Mouse (Mus musculus): ENCODE results near the gene Sbk2. TPM values are rescaled to one million over a fixed set of nuclear protein-coding genes. Genes with fewer than 3 reads are reported as not detected.

Gene Sbk2
- polyA plus RNA-seq, 1 experiment from 2014 or later = not detected

GRCm38 (mm10) chr7:4919971-4920370 lies 44.2 kb downstream of the Sbk2 start:
- no peak overlapping the region for H3K4me2 ChIP-seq (ENCODE audit: low read depth, low read length)
- WGBS = 90% methylated on average over 21 of the region's 21 CpGs
- no peaks in the 10 kb centered on the region for H3K9me3 ChIP-seq (ENCODE audit: control insufficient read depth, low read length)
- H3K9ac ChIP-seq (replicated peaks; ENCODE audit: low read depth, low read length) = no peak overlapping the region
- peaks cover 21% of the 10 kb centered on the region for H3K36me3 ChIP-seq (ENCODE audit: control insufficient read depth, insufficient read depth, low read length)
- ATAC-seq (ENCODE audit: low read depth) = no peak
- H3K27ac ChIP-seq (ENCODE audit: low read depth, low read length) = no peak overlapping the region
- peaks cover 36% of the 10 kb centered on the region for H3K4me1 ChIP-seq (ENCODE audit: control insufficient read depth, insufficient read depth, low read length)
- H3K27me3 ChIP-seq (ENCODE audit: control insufficient read depth, insufficient read depth, low read length) = no peaks in the 10 kb centered on the region
- no peak overlapping the region for H3K4me3 ChIP-seq (ENCODE audit: low read depth, low read length)

DNA sequence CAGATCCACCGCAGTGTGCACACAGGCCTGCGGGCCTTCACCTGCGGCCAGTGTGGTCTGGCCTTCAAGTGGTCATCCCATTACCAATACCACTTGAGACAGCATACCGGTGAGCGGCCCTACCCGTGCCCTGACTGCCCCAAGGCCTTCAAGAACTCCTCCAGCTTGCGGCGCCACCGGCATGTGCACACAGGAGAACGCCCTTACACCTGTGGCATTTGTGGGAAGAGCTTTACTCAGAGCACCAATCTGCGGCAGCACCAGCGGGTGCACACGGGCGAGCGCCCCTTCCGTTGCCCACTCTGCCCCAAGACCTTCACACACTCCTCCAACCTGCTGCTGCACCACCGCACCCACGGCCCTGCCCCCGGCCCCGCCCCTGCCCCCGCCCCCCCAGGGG lies 45.1 kb downstream of the Sbk2 start:
- peaks cover 32% of the 10 kb centered on the region for H3K4me1 ChIP-seq (ENCODE audit: control insufficient read depth, insufficient read depth, low read length)

GRCm38 (mm10) chr7:4918681-4919080 lies 45.5 kb downstream of the Sbk2 start:
- Histone ChIP-seq H3K4me2 (ENCODE audit: low read depth, low read length) (no peak overlapping the region), H3K4me3 (ENCODE audit: low read depth, low read length) (no peak overlapping the region), H3K36me3 (ENCODE audit: control insufficient read depth, insufficient read depth, low read length) (peaks cover 21% of the 10 kb centered on the region), H3K27me3 (ENCODE audit: control insufficient read depth, insufficient read depth, low read length) (no peaks in the 10 kb centered on the region), H3K9me3 (ENCODE audit: control insufficient read depth, low read length) (no peaks in the 10 kb centered on the region), H3K9ac (replicated peaks; ENCODE audit: low read depth, low read length) (no peak overlapping the region), H3K27ac (ENCODE audit: low read depth, low read length) (no peak overlapping the region), H3K4me1 (ENCODE audit: control insufficient read depth, insufficient read depth, low read length) (peaks cover 28% of the 10 kb centered on the region)
- WGBS = 98% methylated on average over 15 of the region's 15 CpGs
- ATAC-seq (ENCODE audit: low read depth) = no peak

More for the DNA sequence above, 45.1 kb downstream of the Sbk2 start:
- no peak for ATAC-seq (ENCODE audit: low read depth)
- 90% methylated on average over 18 of the region's 21 CpGs for WGBS
- Histone ChIP-seq H3K9ac (replicated peaks; ENCODE audit: low read depth, low read length) (no peak overlapping the region), H3K4me2 (ENCODE audit: low read depth, low read length) (no peak overlapping the region), H3K9me3 (ENCODE audit: control insufficient read depth, low read length) (no peaks in the 10 kb centered on the region), H3K4me3 (ENCODE audit: low read depth, low read length) (no peak overlapping the region), H3K27me3 (ENCODE audit: control insufficient read depth, insufficient read depth, low read length) (no peaks in the 10 kb centered on the region), H3K36me3 (ENCODE audit: control insufficient read depth, insufficient read depth, low read length) (peaks cover 21% of the 10 kb centered on the region), H3K27ac (ENCODE audit: low read depth, low read length) (no peak overlapping the region)

- H3K9me3 ChIP-seq (ENCODE audit: control insufficient read depth, low read length) = no peaks in the 10 kb centered on the region
- ATAC-seq (ENCODE audit: low read depth) = no peak
- 97% methylated on average over 2 of the region's 2 CpGs for WGBS
- peaks cover 21% of the 10 kb centered on the region for H3K4me1 ChIP-seq (ENCODE audit: control insufficient read depth, insufficient read depth, low read length)
- no peak overlapping the region for H3K4me3 ChIP-seq (ENCODE audit: low read depth, low read length)
- H3K36me3 ChIP-seq (ENCODE audit: control insufficient read depth, insufficient read depth, low read length) = peaks cover 21% of the 10 kb centered on the region
- H3K27ac ChIP-seq (ENCODE audit: low read depth, low read length) = no peak overlapping the region
- no peak overlapping the region for H3K4me2 ChIP-seq (ENCODE audit: low read depth, low read length)
- no peaks in the 10 kb centered on the region for H3K27me3 ChIP-seq (ENCODE audit: control insufficient read depth, insufficient read depth, low read length)
- 0 out of 2 replicates have a peak overlapping the region, but pooled peaks have one; percentile 87 for H3K9ac ChIP-seq (replicated peaks; ENCODE audit: low read depth, low read length)
Observed at GRCm38 (mm10) chr7:4917494-4917893, 46.7 kb downstream of the Sbk2 start.

- H3K27me3 ChIP-seq (ENCODE audit: control insufficient read depth, insufficient read depth, low read length) = no peaks in the 10 kb centered on the region
- peak overlapping the region; percentile 86 for H3K4me2 ChIP-seq (ENCODE audit: low read depth, low read length)
- 6% methylated on average over 14 of the region's 14 CpGs for WGBS
Observed at GRCm38 (mm10) chr7:4915669-4916416, 48.4 kb downstream of the Sbk2 start.

DNA sequence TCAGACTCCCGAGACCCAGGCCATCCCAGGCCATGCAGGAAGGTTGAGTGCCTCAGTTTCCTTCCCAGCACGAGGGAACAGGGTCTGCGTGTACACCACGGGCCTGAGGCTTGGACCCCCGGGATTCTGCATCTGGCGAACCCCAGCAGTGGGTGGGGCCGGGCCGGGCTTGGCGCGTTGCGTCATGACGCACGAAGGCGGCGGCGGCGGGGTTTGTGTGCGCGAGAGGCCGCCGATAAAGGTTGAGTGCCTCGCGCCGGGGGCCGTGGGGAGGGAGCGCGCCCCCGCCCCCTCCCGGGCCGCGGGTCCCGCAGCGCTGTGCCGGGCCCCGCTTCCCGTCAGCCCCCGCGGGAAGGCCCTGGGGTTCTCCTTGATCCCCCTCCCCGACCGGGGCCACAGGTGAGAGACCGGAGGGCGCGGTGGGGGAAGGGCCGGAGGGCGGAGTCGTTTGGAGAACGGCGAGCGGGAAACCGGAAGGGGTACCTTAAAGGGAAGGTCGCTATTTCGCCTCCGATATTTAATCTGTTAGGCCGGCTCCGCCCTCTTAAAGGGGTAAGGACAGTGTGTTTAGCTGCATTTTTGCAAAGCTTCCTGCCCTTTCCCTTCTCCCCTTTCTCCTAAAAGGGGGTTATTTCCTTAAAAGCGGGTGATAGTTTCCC lies 49.1 kb downstream of the Sbk2 start, which contains the start of gene Zfp628:
Gene Zfp628 (plus strand): TSS at position 211 of the 659 bp plus-strand sequence.
- Histone ChIP-seq H3K9ac (replicated peaks; ENCODE audit: low read depth, low read length) (peak within 1 kb of the TSS; percentile 87), H3K27me3 (ENCODE audit: control insufficient read depth, insufficient read depth, low read length) (no peaks in the 10 kb centered on the region), H3K9me3 (ENCODE audit: control insufficient read depth, low read length) (no peaks in the 10 kb centered on the region), H3K36me3 (ENCODE audit: control insufficient read depth, insufficient read depth, low read length) (peaks cover 13% of the 10 kb centered on the region), H3K27ac (ENCODE audit: low read depth, low read length) (peak within 1 kb of the TSS; percentile 99), H3K4me2 (ENCODE audit: low read depth, low read length) (peak within 1 kb of the TSS; percentile 86), H3K4me3 (ENCODE audit: low read depth, low read length) (peak within 1 kb of the TSS; percentile 69), H3K4me1 (ENCODE audit: control insufficient read depth, insufficient read depth, low read length) (peaks cover 12% of the 10 kb centered on the region)
- under 1% methylated on average over 44 of the region's 56 CpGs for WGBS
- ATAC-seq (ENCODE audit: low read depth) = peak; percentile 88

More at GRCm38 (mm10) chr7:4915669-4916416, 48.4 kb downstream of the Sbk2 start:
- Histone ChIP-seq H3K4me1 (ENCODE audit: control insufficient read depth, insufficient read depth, low read length) (peaks cover 12% of the 10 kb centered on the region), H3K4me3 (ENCODE audit: low read depth, low read length) (peak overlapping the region; percentile 69), H3K9ac (replicated peaks; ENCODE audit: low read depth, low read length) (peak overlapping the region; percentile 87), H3K36me3 (ENCODE audit: control insufficient read depth, insufficient read depth, low read length) (peaks cover 20% of the 10 kb centered on the region), H3K27ac (ENCODE audit: low read depth, low read length) (peak overlapping the region; percentile 99), H3K9me3 (ENCODE audit: control insufficient read depth, low read length) (no peaks in the 10 kb centered on the region)
- ATAC-seq (ENCODE audit: low read depth) = peak; percentile 75

- H3K9me3 ChIP-seq (ENCODE audit: control insufficient read depth, low read length) = no peaks in the 10 kb centered on the region
- H3K4me2 ChIP-seq (ENCODE audit: low read depth, low read length) = no peak overlapping the region
- no peaks in the 10 kb centered on the region for H3K36me3 ChIP-seq (ENCODE audit: control insufficient read depth, insufficient read depth, low read length)
- 64% methylated on average over 5 of the region's 5 CpGs for WGBS
- H3K27ac ChIP-seq (ENCODE audit: low read depth, low read length) = no peak overlapping the region
- H3K4me3 ChIP-seq (ENCODE audit: low read depth, low read length) = no peak overlapping the region
- H3K27me3 ChIP-seq (ENCODE audit: control insufficient read depth, insufficient read depth, low read length) = no peaks in the 10 kb centered on the region
- H3K4me1 ChIP-seq (ENCODE audit: control insufficient read depth, insufficient read depth, low read length) = peaks cover 12% of the 10 kb centered on the region
- no peak overlapping the region for H3K9ac ChIP-seq (replicated peaks; ENCODE audit: low read depth, low read length)
- no peak for ATAC-seq (ENCODE audit: low read depth)
Observed at GRCm38 (mm10) chr7:4912248-4912647, 52.0 kb downstream of the Sbk2 start.

DNA sequence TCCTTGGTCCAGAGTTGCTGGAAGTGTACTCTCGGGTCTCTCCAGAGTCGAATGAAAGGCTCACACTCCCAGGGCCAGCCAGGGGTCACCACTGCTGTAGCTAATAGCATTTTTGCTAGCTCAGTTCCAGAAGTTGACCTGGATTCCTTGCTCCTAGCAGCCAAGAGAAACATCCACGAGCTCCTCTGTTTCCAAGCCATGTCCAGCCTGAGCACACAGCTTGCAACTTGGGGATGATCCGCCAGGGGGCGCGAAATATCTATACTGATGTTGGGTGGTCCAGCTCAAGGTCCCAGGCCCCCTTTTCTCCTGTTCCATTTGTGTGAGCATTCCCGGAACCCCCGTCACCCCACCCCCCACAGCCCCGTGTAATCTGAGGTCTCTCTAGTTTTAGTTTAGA lies 52.6 kb downstream of the Sbk2 start:
- ATAC-seq (ENCODE audit: low read depth) = no peak
- Histone ChIP-seq H3K4me2 (ENCODE audit: low read depth, low read length) (no peak overlapping the region), H3K4me3 (ENCODE audit: low read depth, low read length) (no peak overlapping the region), H3K27ac (ENCODE audit: low read depth, low read length) (no peak overlapping the region), H3K36me3 (ENCODE audit: control insufficient read depth, insufficient read depth, low read length) (no peaks in the 10 kb centered on the region), H3K27me3 (ENCODE audit: control insufficient read depth, insufficient read depth, low read length) (no peaks in the 10 kb centered on the region), H3K9ac (replicated peaks; ENCODE audit: low read depth, low read length) (no peak overlapping the region), H3K9me3 (ENCODE audit: control insufficient read depth, low read length) (no peaks in the 10 kb centered on the region), H3K4me1 (ENCODE audit: control insufficient read depth, insufficient read depth, low read length) (peaks cover 6% of the 10 kb centered on the region)
- WGBS = 47% methylated on average over 9 of the region's 9 CpGs

DNA sequence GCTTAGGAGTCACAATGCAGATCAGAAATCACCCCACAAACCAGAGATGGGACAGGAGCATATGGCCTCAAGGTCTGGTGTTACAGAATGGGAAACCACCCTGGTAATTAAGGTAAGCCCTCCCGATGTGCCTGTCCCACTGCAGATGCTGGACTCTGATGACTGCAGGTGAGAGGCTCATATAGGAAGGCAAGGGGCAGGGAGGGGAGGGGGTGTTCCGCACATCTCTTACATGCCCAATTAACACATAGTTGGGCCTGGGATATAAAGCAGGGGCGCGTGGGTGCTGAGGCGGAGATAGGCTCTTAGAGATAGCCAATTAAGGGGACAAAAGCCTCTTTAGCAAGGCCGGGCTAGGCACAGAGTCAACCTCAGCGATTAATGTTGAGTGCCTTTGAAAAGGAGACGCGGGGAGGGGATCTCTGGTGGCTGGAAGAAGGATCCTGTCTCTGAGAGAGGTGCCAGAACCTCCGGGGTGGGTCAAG lies 57.7 kb downstream of the Sbk2 start, which contains the start of gene Gm36210:
Gene Gm36210 (minus strand): TSS at position 51 of the 485 bp plus-strand sequence.
- Histone ChIP-seq H3K9ac (replicated peaks; ENCODE audit: low read depth, low read length) (no peak within 1 kb of the TSS), H3K27ac (ENCODE audit: low read depth, low read length) (no peak within 1 kb of the TSS), H3K36me3 (ENCODE audit: control insufficient read depth, insufficient read depth, low read length) (no peaks in the 10 kb centered on the region), H3K27me3 (ENCODE audit: control insufficient read depth, insufficient read depth, low read length) (no peaks in the 10 kb centered on the region), H3K4me1 (ENCODE audit: control insufficient read depth, insufficient read depth, low read length) (no peaks in the 10 kb centered on the region), H3K4me3 (ENCODE audit: low read depth, low read length) (no peak within 1 kb of the TSS), H3K9me3 (ENCODE audit: control insufficient read depth, low read length) (no peaks in the 10 kb centered on the region), H3K4me2 (ENCODE audit: low read depth, low read length) (no peak within 1 kb of the TSS)
- WGBS = 27% methylated on average over 9 of the region's 10 CpGs
- ATAC-seq (ENCODE audit: low read depth) = no peak
